Mouse (Mus musculus) heart, embryonic 13.5 days (tissue): Measurements from ENCODE around the gene Selenom. TPM values are rescaled to one million over a fixed set of nuclear protein-coding genes. Genes with fewer than 3 reads are reported as not detected.
A peak's percentile ranks its signal among the peaks of the same experiment; 100 is the strongest.

Source experiments
- ATAC-seq: fragments of 200-750 bp; cut with Nextera tagmentation; 2 replicates; pipeline ENCODE4 v1.8.0; 2017; ENCODE audit warnings: moderate TSS enrichment; ENCODE audit not compliant: insufficient number of reproducible peaks, low FRiP score, low TSS enrichment; ENCODE audit errors: extremely low read depth
- H3K27ac ChIP-seq: fragments of 300-500 bp; sonication (generic); replicated peaks from 2 replicates; pipeline ENCODE4 v1.5.1; 2015; ENCODE audit warnings: moderate library complexity, mild to moderate bottlenecking, inconsistent platforms
- H3K27me3 ChIP-seq: fragments of 300-500 bp; sonication (generic); replicated peaks from 2 replicates; pipeline ENCODE4 v1.6.1; 2015; ENCODE audit warnings: mild to moderate bottlenecking, inconsistent platforms
- H3K36me3 ChIP-seq: fragments of 300-500 bp; sonication (generic); 2 replicates; pipeline ENCODE4 v1.6.1; 2015; ENCODE audit warnings: mild to moderate bottlenecking, inconsistent platforms
- H3K4me1 ChIP-seq: fragments of 300-500 bp; sonication (generic); 2 replicates; pipeline ENCODE4 v1.6.1; 2015; ENCODE audit warnings: inconsistent platforms
- H3K4me2 ChIP-seq: fragments of 300-500 bp; sonication (generic); 2 replicates; pipeline ENCODE4 v1.6.1; 2015; ENCODE audit warnings: inconsistent platforms, mild to moderate bottlenecking, moderate library complexity
- H3K4me3 ChIP-seq: fragments of 300-500 bp; sonication (generic); 2 replicates; pipeline ENCODE4 v1.5.1; 2015; ENCODE audit warnings: moderate library complexity, mild to moderate bottlenecking, inconsistent platforms
- H3K9ac ChIP-seq: fragments of 300-500 bp; sonication (generic); 2 replicates; pipeline ENCODE4 v1.6.1; 2015; ENCODE audit warnings: inconsistent platforms, mild to moderate bottlenecking, moderate library complexity
- H3K9me3 ChIP-seq: fragments of 300-500 bp; sonication (generic); 2 replicates; pipeline ENCODE4 v1.6.1; 2016; ENCODE audit warnings: inconsistent platforms
- WGBS: fragments of 180-500 bp; shearing (Covaris S2); methylation state at CpG from one replicate; pipeline ENCODE4 v1.1.7; 2015; ENCODE audit warnings: mixed read lengths; 5-methylcytosine and 5-hydroxymethylcytosine counted together
- polyA plus RNA-seq: library from polyadenylated mRNA; unstranded; fragments of >200 nt; fragmentation: Nextera tagmentation; extraction: Ambion mirVana; gene quantifications from 2 replicates; pipeline ENCODE4 v1.2.1, GENCODE M21; 2015

Gene Selenom
- polyA plus RNA-seq, 1 experiment from 2014 or later: 128 TPM

DNA sequence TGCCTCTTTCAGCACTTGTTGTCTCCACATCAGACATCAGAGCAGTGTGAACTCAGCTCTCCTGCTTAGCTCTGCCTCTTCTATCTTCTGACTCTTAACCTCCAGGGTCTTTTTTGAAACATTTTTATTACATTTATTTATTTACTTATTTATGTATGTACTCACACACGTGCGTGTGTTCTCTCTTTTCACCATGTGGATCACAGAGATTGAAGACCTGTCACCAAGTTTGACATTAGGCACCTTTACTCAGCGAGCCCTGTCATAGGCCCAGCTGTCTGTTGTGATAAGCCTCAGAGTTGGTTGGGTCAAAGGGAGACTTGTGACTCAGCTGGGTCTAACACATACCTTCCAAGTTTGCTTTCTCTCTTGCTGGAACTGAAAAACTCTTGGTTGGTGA is 43.4 kb downstream of the Selenom start:
- Histone ChIP-seq H3K4me1 (peaks cover 34% of the 10 kb centered on the region), H3K36me3 (no peaks in the 10 kb centered on the region), H3K27ac (0 out of 2 replicates have a peak overlapping the region, but pooled peaks have one; percentile 3), H3K4me3 (no peak overlapping the region), H3K9me3 (no peaks in the 10 kb centered on the region), H3K9ac (no peak overlapping the region), H3K4me2 (no peak overlapping the region), H3K27me3 (no peaks in the 10 kb centered on the region)
- WGBS: 15% methylated on average over 3 of the region's 3 CpGs
- ATAC-seq: no peak

- WGBS: 52% methylated on average over 5 of the region's 5 CpGs
- H3K9ac ChIP-seq: no peak overlapping the region
- peak overlapping the region; percentile 38; the same call in 1 of the 2 replicates for H3K27ac ChIP-seq
- no peak for ATAC-seq
- H3K4me2 ChIP-seq: no peak overlapping the region
- H3K36me3 ChIP-seq: no peaks in the 10 kb centered on the region
- no peak overlapping the region for H3K4me3 ChIP-seq
- no peaks in the 10 kb centered on the region for H3K9me3 ChIP-seq
- peaks cover 57% of the 10 kb centered on the region for H3K4me1 ChIP-seq
- H3K27me3 ChIP-seq: no peaks in the 10 kb centered on the region
Observed at GRCm38 (mm10) chr11:3560202-3560601, 45.7 kb downstream of the Selenom start.

GRCm38 (mm10) chr11:3563853-3564252 is 49.4 kb downstream of the Selenom start:
- Histone ChIP-seq H3K9ac (no peak overlapping the region), H3K27me3 (no peaks in the 10 kb centered on the region), H3K9me3 (no peaks in the 10 kb centered on the region), H3K4me2 (no peak overlapping the region), H3K36me3 (no peaks in the 10 kb centered on the region), H3K4me1 (peaks cover 57% of the 10 kb centered on the region), H3K4me3 (no peak overlapping the region), H3K27ac (peak overlapping the region; percentile 84)
- ATAC-seq: no peak
- 61% methylated on average over 6 of the region's 6 CpGs for WGBS

GRCm38 (mm10) chr11:3564451-3564850 is 50.0 kb downstream of the Selenom start:
- Histone ChIP-seq H3K27ac (peak overlapping the region; percentile 84), H3K4me3 (no peak overlapping the region), H3K36me3 (no peaks in the 10 kb centered on the region), H3K27me3 (no peaks in the 10 kb centered on the region), H3K9ac (0 out of 2 replicates have a peak overlapping the region, but pooled peaks have one; percentile 10), H3K9me3 (no peaks in the 10 kb centered on the region), H3K4me2 (no peak overlapping the region), H3K4me1 (peaks cover 57% of the 10 kb centered on the region)
- 17% methylated on average over 7 of the region's 7 CpGs for WGBS
- ATAC-seq: no peak

- H3K27me3 ChIP-seq: no peaks in the 10 kb centered on the region
- no peak overlapping the region for H3K9ac ChIP-seq
- no peak overlapping the region for H3K4me3 ChIP-seq
- 55% methylated on average over 4 of the region's 4 CpGs for WGBS
- H3K4me2 ChIP-seq: no peak overlapping the region
- no peaks in the 10 kb centered on the region for H3K9me3 ChIP-seq
- no peak for ATAC-seq
- H3K27ac ChIP-seq: peak overlapping the region; percentile 84; the same call in 1 of the 2 replicates
- H3K36me3 ChIP-seq: no peaks in the 10 kb centered on the region
- peaks cover 48% of the 10 kb centered on the region for H3K4me1 ChIP-seq
Observed at GRCm38 (mm10) chr11:3566018-3566417, 51.5 kb downstream of the Selenom start.

Other genes starting within 250 kb of the Selenom start
- gene Drg1, start 248.3 kb upstream of the Selenom start, polyA plus RNA-seq: 159 and 171 TPM in 2 replicates
- 22.7 and 24.4 TPM in 2 replicates for gene Patz1, start 225.8 kb upstream of the Selenom start, polyA plus RNA-seq
- 19.0 and 25.9 TPM in 2 replicates for gene Pik3ip1, start 184.3 kb upstream of the Selenom start, polyA plus RNA-seq
- gene Limk2, start 105.5 kb upstream of the Selenom start, polyA plus RNA-seq: 50.4 and 58.3 TPM in 2 replicates
- gene Rnf185, start 62.3 kb upstream of the Selenom start, polyA plus RNA-seq: 24.7 and 25.6 TPM in 2 replicates
- 0.11 and 0.16 TPM in 2 replicates for gene Pla2g3, start 26.4 kb upstream of the Selenom start, polyA plus RNA-seq
- gene Inpp5j, start 9.9 kb upstream of the Selenom start, polyA plus RNA-seq: 9.0 and 10.0 TPM in 2 replicates
- 77.1 and 79.5 TPM in 2 replicates for gene Smtn, start 25.9 kb downstream of the Selenom start, polyA plus RNA-seq
- 18.0 and 20.4 TPM in 2 replicates for gene Morc2a, start 134.5 kb downstream of the Selenom start, polyA plus RNA-seq